Mouse (Mus musculus): ENCODE results near the gene Hck. TPM values are rescaled to one million over a fixed set of nuclear protein-coding genes. Genes with fewer than 3 reads are reported as not detected.

Gene Hck
- total RNA-seq (2012; rRNA removed), result 29.3 and 60.8 TPM in 2 replicates

DNA sequence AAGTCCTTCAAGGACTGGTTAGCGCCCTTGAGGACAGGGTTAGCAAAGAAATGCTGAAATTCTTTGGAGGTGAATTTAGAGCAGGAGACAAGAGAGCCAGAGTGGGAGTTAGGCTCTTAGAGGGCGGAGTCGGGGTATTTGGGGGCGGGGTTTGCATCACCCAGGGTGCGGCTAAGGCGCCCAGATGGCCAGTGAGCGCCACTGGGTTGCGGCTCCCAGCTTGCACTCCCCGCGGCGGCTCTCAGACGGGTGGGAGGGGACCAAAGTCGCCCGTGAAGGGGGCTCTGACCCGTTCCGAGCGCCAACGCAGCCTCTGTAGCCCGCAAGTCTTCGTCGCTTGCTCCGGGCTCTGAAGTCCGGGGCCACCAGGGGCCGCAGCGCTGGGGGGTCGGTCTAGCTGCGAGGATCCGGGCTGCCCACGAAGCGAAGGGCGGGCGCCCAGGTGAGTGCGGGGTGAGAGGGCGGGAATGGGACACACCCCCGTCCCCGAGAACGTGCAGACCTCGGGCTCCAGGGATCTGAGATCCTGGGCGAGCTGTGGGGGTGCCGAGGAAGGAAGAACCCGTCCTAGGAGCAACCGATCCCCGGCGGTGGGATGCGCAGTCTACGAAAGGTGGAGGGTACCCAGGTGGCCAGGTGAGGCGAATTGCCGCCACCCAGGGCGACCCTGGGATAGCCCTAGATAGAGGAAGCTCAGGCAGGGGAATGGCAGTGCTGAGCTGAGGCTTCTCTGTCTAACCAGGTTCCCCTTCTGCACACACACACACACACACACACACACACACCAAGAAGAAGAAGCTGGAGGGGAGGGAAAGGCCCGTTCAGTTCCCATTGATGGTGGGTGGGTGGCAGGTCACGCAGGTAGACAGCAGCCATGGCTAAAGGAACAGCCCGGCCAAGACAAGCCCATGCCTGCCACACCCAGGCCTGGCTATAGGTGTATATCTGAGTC is at the start of gene Hck:
TSS of gene Hck (plus strand) at position 156 of the 952 bp plus-strand sequence.
- Histone ChIP-seq H3K9ac (ENCODE audit: insufficient read depth, low read depth, low read length, poor library complexity, severe bottlenecking) (peak within 1 kb of the TSS; percentile 75), H3K27ac (ENCODE audit: insufficient read depth, low read depth, low read length, poor library complexity, severe bottlenecking) (peak within 1 kb of the TSS; percentile 91), H3K36me3 (ENCODE audit: control insufficient read depth, insufficient read depth, low read length, poor library complexity, severe bottlenecking) (no peaks in the 10 kb centered on the region; the same call in 1 of the 2 replicates), H3K4me1 (ENCODE audit: control insufficient read depth in 2 of 2, insufficient read depth in 2 of 2, low read length in 2 of 2, poor library complexity in 1 of 2) (peaks cover 4 to 16% of the 10 kb centered on the region in 2 experiments; a peak in 2 of 4 replicates), H3K4me3 (ENCODE audit: insufficient read depth in 1 of 2, low read depth in 1 of 2, low read length in 2 of 2, poor library complexity in 1 of 2, severe bottlenecking in 1 of 2) (peak within 1 kb of the TSS; percentile 76), H3K9me3 (ENCODE audit: control insufficient read depth, insufficient read depth, low read depth, low read length) (no peaks in the 10 kb centered on the region)
- DNase-seq (ENCODE audit: low read depth, low spot score), result peak; percentile 91
- in situ Hi-C loops (cut with MboI; ENCODE audit: low sequenced_read_pairs in 2 of 2, unreplicated experiment in 2 of 2), result no loop called here
- TF ChIP-seq HCFC1 (IDR thresholded peaks at IDR 0.05; ENCODE audit: borderline replicate concordance, insufficient read depth, low read length) (no peak), MAFK (IDR thresholded peaks at IDR 0.05; ENCODE audit: insufficient read depth, low read depth, low read length) (no peak), ZNF384 (IDR thresholded peaks at IDR 0.05; ENCODE audit: low read depth, low read length) (no peak), ZC3H11A (IDR thresholded peaks at IDR 0.05; ENCODE audit: borderline replicate concordance, low read depth, low read length) (no peak), CHD2 (IDR thresholded peaks at IDR 0.05; ENCODE audit: low read depth, low read length) (no peak)

DNA sequence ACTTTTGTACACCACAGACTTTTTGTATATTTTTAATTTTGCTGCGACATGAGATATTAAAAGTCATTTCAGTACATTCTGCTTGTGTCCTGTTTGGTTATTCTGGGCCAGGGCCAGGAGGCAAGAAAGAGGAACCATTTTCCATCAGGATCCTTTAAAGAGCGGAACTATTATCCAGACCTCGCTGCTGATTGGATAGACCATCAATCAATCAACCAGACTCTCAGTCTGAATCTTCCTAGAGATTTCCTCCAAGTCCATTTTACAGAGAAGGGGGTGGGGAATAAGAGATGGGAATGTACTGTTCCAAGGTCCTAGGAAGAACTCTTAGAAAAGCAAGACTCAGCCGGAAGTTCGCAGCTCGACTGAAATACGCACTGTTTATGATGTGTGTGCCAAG is 48.1 kb upstream of the Hck start:
- H3K36me3 ChIP-seq (ENCODE audit: control insufficient read depth, insufficient read depth, low read length, poor library complexity, severe bottlenecking), result no peaks in the 10 kb centered on the region
- no peak overlapping the region for H3K4me3 ChIP-seq (ENCODE audit: insufficient read depth in 1 of 2, low read depth in 1 of 2, low read length in 2 of 2, poor library complexity in 1 of 2, severe bottlenecking in 1 of 2)
- no peak overlapping the region for H3K9ac ChIP-seq (ENCODE audit: insufficient read depth, low read depth, low read length, poor library complexity, severe bottlenecking)
- in situ Hi-C loops (cut with MboI; ENCODE audit: low sequenced_read_pairs in 2 of 2, unreplicated experiment in 2 of 2), result no loop called here
- H3K27ac ChIP-seq (ENCODE audit: insufficient read depth, low read depth, low read length, poor library complexity, severe bottlenecking), result no peak overlapping the region
- H3K9me3 ChIP-seq (ENCODE audit: control insufficient read depth, insufficient read depth, low read depth, low read length), result no peaks in the 10 kb centered on the region
- no peak for TF ChIP-seq CHD2 (IDR thresholded peaks at IDR 0.05; ENCODE audit: low read depth, low read length)
- TF ChIP-seq ZC3H11A (IDR thresholded peaks at IDR 0.05; ENCODE audit: borderline replicate concordance, low read depth, low read length), result no peak
- TF ChIP-seq MAFK (IDR thresholded peaks at IDR 0.05; ENCODE audit: insufficient read depth, low read depth, low read length), result no peak
- TF ChIP-seq ZNF384 (IDR thresholded peaks at IDR 0.05; ENCODE audit: low read depth, low read length), result no peak
- no peak for TF ChIP-seq HCFC1 (IDR thresholded peaks at IDR 0.05; ENCODE audit: borderline replicate concordance, insufficient read depth, low read length)
- no peak for DNase-seq (ENCODE audit: low read depth, low spot score)
- peaks cover 0 to 5% of the 10 kb centered on the region in 2 experiments; a peak in 1 of 4 replicates for H3K4me1 ChIP-seq (ENCODE audit: control insufficient read depth in 2 of 2, insufficient read depth in 2 of 2, low read length in 2 of 2, poor library complexity in 1 of 2)

DNA sequence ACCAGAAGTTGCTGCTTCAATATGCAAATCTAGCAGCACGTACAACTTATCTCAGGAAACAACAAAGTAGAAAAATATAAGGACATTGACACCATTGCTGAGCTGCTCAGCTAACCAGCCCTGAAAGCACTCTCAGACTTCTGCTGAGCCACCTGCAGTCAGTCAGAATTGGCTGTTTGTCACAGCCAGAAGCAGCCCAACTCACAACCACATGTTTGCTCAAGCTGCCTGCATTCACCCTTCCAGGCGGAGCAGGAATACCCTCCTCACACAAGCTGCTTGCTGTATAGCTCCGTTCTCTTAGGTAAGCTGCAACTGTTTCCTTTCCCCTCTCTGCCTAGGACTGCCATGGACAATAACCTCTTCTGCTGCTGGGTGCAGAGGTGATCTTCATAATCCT is 44.9 kb upstream of the Hck start:
- H3K4me1 ChIP-seq (ENCODE audit: control insufficient read depth in 2 of 2, insufficient read depth in 2 of 2, low read length in 2 of 2, poor library complexity in 1 of 2), result peaks cover 0 to 20% of the 10 kb centered on the region in 2 experiments; a peak in 2 of 4 replicates
- DNase-seq (ENCODE audit: low read depth, low spot score), result no peak
- H3K9ac ChIP-seq (ENCODE audit: insufficient read depth, low read depth, low read length, poor library complexity, severe bottlenecking), result no peak overlapping the region
- in situ Hi-C loops (cut with MboI; ENCODE audit: low sequenced_read_pairs in 2 of 2, unreplicated experiment in 2 of 2), result no loop called here
- H3K36me3 ChIP-seq (ENCODE audit: control insufficient read depth, insufficient read depth, low read length, poor library complexity, severe bottlenecking), result no peaks in the 10 kb centered on the region
- no peak overlapping the region for H3K4me3 ChIP-seq (ENCODE audit: insufficient read depth in 1 of 2, low read depth in 1 of 2, low read length in 2 of 2, poor library complexity in 1 of 2, severe bottlenecking in 1 of 2)
- TF ChIP-seq ZC3H11A (IDR thresholded peaks at IDR 0.05; ENCODE audit: borderline replicate concordance, low read depth, low read length) (no peak), HCFC1 (IDR thresholded peaks at IDR 0.05; ENCODE audit: borderline replicate concordance, insufficient read depth, low read length) (no peak), ZNF384 (IDR thresholded peaks at IDR 0.05; ENCODE audit: low read depth, low read length) (no peak), CHD2 (IDR thresholded peaks at IDR 0.05; ENCODE audit: low read depth, low read length) (no peak), MAFK (IDR thresholded peaks at IDR 0.05; ENCODE audit: insufficient read depth, low read depth, low read length) (no peak)
- H3K27ac ChIP-seq (ENCODE audit: insufficient read depth, low read depth, low read length, poor library complexity, severe bottlenecking), result no peak overlapping the region
- H3K9me3 ChIP-seq (ENCODE audit: control insufficient read depth, insufficient read depth, low read depth, low read length), result no peaks in the 10 kb centered on the region

DNA sequence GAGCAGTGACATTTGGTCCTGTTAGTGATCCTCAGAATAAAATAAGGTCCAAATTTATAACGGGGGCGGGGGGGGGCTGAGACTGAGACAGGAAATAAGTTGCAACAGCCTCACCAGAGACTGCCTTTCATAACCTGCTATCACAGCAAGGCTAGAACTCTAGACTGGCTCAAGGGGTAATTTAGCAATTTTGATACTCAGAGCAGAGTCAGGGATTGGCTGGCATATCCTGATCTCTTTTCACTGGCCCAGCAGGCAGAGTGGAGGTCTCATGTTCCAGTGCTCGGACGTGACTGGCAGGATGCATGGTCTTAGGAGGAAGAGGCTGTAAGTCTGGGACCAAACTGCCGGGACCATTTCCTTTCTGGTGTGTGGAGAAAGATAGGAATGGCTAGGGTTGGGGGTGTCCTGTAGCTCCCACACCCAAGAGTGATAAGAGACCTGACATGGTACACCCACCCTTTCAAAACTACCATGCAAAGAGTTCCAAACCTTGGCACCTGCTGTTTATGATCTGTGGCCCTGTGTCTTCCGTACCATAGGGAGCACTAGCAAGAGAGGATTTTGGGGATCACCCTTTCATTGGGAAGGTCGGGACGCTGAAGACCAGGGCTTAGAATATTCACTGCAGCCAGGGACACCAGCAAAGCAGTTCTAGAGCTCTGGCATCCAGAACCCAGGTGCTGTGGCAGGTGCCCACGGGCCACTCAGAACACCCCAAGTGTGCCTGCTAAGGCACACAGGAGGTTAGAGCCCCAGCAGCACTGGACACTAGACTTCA is 43.9 kb upstream of the Hck start:
- H3K36me3 ChIP-seq (ENCODE audit: control insufficient read depth, insufficient read depth, low read length, poor library complexity, severe bottlenecking), result no peaks in the 10 kb centered on the region; the same call in 1 of the 2 replicates
- no peak for TF ChIP-seq HCFC1 (IDR thresholded peaks at IDR 0.05; ENCODE audit: borderline replicate concordance, insufficient read depth, low read length)
- no peak for TF ChIP-seq CHD2 (IDR thresholded peaks at IDR 0.05; ENCODE audit: low read depth, low read length)
- no peak for TF ChIP-seq ZNF384 (IDR thresholded peaks at IDR 0.05; ENCODE audit: low read depth, low read length)
- no peak for TF ChIP-seq ZC3H11A (IDR thresholded peaks at IDR 0.05; ENCODE audit: borderline replicate concordance, low read depth, low read length)
- TF ChIP-seq MAFK (IDR thresholded peaks at IDR 0.05; ENCODE audit: insufficient read depth, low read depth, low read length), result no peak
- H3K9ac ChIP-seq (ENCODE audit: insufficient read depth, low read depth, low read length, poor library complexity, severe bottlenecking), result no peak overlapping the region
- H3K4me3 ChIP-seq (ENCODE audit: insufficient read depth in 1 of 2, low read depth in 1 of 2, low read length in 2 of 2, poor library complexity in 1 of 2, severe bottlenecking in 1 of 2), result no peak overlapping the region
- DNase-seq (ENCODE audit: low read depth, low spot score), result no peak
- no peak overlapping the region for H3K27ac ChIP-seq (ENCODE audit: insufficient read depth, low read depth, low read length, poor library complexity, severe bottlenecking)
- H3K4me1 ChIP-seq (ENCODE audit: control insufficient read depth in 2 of 2, insufficient read depth in 2 of 2, low read length in 2 of 2, poor library complexity in 1 of 2), result peaks cover 0 to 20% of the 10 kb centered on the region in 2 experiments; a peak in 2 of 4 replicates
- no peaks in the 10 kb centered on the region for H3K9me3 ChIP-seq (ENCODE audit: control insufficient read depth, insufficient read depth, low read depth, low read length)
- in situ Hi-C loops (cut with MboI; ENCODE audit: low sequenced_read_pairs in 2 of 2, unreplicated experiment in 2 of 2), result no loop called here

All from ES-E14 (cell line).